Mouse (Mus musculus): ENCODE data around the gene Prkrip1.
"Not testable (repeated sequence)": the region's sequence is repeated elsewhere in the genome, so short reads cannot be mapped to it uniquely, and the experiment has no call there.

The Prkrip1 gene

GRCm38 (mm10) chr5:136211341-136212102, 12.8 kb upstream of the Prkrip1 start:
- DNase-seq: not testable (repeated sequence)

- no peak for DNase-seq
Measured at GRCm38 (mm10) chr5:136210549-136210948, 11.8 kb upstream of the Prkrip1 start.

- DNase-seq: peak; percentile 53
Measured at GRCm38 (mm10) chr5:136201832-136202231, 3.1 kb upstream of the Prkrip1 start.

- no peak for DNase-seq
Measured at GRCm38 (mm10) chr5:136199526-136199925, 763 bp upstream of the Prkrip1 start.

GRCm38 (mm10) chr5:136191870-136192269, 6.9 kb downstream of the Prkrip1 start:
- no peak for DNase-seq

- peak; percentile 85 for DNase-seq
Measured at GRCm38 (mm10) chr5:136186723-136187122, 12.0 kb downstream of the Prkrip1 start.

- DNase-seq: peak; percentile 28
Measured at GRCm38 (mm10) chr5:136183766-136184165, 15.0 kb downstream of the Prkrip1 start.

GRCm38 (mm10) chr5:136182830-136183229, 15.9 kb downstream of the Prkrip1 start:
- no peak for DNase-seq

GRCm38 (mm10) chr5:136182049-136182448, 16.7 kb downstream of the Prkrip1 start:
- DNase-seq: no peak

- no peak for DNase-seq
Measured at GRCm38 (mm10) chr5:136181197-136181596, 17.6 kb downstream of the Prkrip1 start.

GRCm38 (mm10) chr5:136179594-136179993, 19.2 kb downstream of the Prkrip1 start:
- no peak for DNase-seq

GRCm38 (mm10) chr5:136173606-136174463, 24.9 kb downstream of the Prkrip1 start:
- DNase-seq: peak; percentile 59

- DNase-seq: no peak
Measured at GRCm38 (mm10) chr5:136172939-136173338, 25.8 kb downstream of the Prkrip1 start.

GRCm38 (mm10) chr5:136171363-136172341, 27.1 kb downstream of the Prkrip1 start:
- DNase-seq: peak; percentile 59

GRCm38 (mm10) chr5:136170512-136171362, 28.0 kb downstream of the Prkrip1 start, which contains the start of gene Orai2:
Gene Orai2, minus strand, starts transcription at chr5:136170713.
- DNase-seq: peak; percentile 95

GRCm38 (mm10) chr5:136169626-136170511, 28.9 kb downstream of the Prkrip1 start:
- DNase-seq: peak; percentile 74

GRCm38 (mm10) chr5:136168071-136168470, 30.7 kb downstream of the Prkrip1 start:
- DNase-seq: peak; percentile 44

GRCm38 (mm10) chr5:136167296-136167695, 31.5 kb downstream of the Prkrip1 start:
- no peak for DNase-seq

GRCm38 (mm10) chr5:136165246-136165645, 33.5 kb downstream of the Prkrip1 start:
- DNase-seq: no peak

GRCm38 (mm10) chr5:136163807-136164474, 34.8 kb downstream of the Prkrip1 start:
- no peak for DNase-seq

Measured in thymus, postnatal 4 days (tissue).